Mouse (Mus musculus): ENCODE measurements at regions not wholly inside any gene's neighbourhood (a gene's known extent, or its start where the extent isn't known, plus 50 kb on each side); places are given as distances from the start of the nearest gene placed in this dataset.

- Histone ChIP-seq H3K4me2 (ENCODE audit: low read depth, low read length) (no peak overlapping the region), H3K36me3 (ENCODE audit: insufficient read depth, low read length) (no peaks in the 10 kb centered on the region), H3K9ac (replicated peaks; ENCODE audit: low read length) (no peak overlapping the region), H3K27me3 (ENCODE audit: insufficient read depth, low read length) (no peaks in the 10 kb centered on the region), H3K27ac (no peak overlapping the region), H3K4me1 (ENCODE audit: insufficient read depth, low read length) (no peaks in the 10 kb centered on the region; the same call in 1 of the 2 replicates), H3K4me3 (ENCODE audit: low read length) (no peak overlapping the region), H3K9me3 (ENCODE audit: low read length) (no peaks in the 10 kb centered on the region)
- WGBS: 42% methylated on average over 3 of the region's 3 CpGs
- ATAC-seq (0 out of 2 replicates have a peak, but pooled peaks have one; percentile 32), DNase-seq (ENCODE audit: low spot score) (peak; percentile 49)
- no peak for TF ChIP-seq CTCF (IDR thresholded peaks at IDR 0.05; ENCODE audit: low read depth)
Measured at GRCm38 (mm10) chr11:32913071-32913470, 88.7 kb upstream of the Smim23 start.

GRCm38 (mm10) chr11:32911791-32912190, 87.4 kb upstream of the Smim23 start:
- WGBS: 92% methylated on average over 4 of the region's 4 CpGs

GRCm38 (mm10) chr11:32908723-32909411, 84.5 kb upstream of the Smim23 start:
- no peaks in the 10 kb centered on the region; the same call in 1 of the 2 replicates for H3K4me1 ChIP-seq (ENCODE audit: insufficient read depth, low read length)
- no peaks in the 10 kb centered on the region for H3K9me3 ChIP-seq (ENCODE audit: low read length)
- no peak for ATAC-seq
- H3K4me2 ChIP-seq (ENCODE audit: low read depth, low read length): no peak overlapping the region
- DNase-seq (ENCODE audit: low spot score): peak; percentile 26
- TF ChIP-seq CTCF (IDR thresholded peaks at IDR 0.05; ENCODE audit: low read depth): no peak
- no peak overlapping the region for H3K27ac ChIP-seq
- H3K4me3 ChIP-seq (ENCODE audit: low read length): no peak overlapping the region
- no peaks in the 10 kb centered on the region for H3K36me3 ChIP-seq (ENCODE audit: insufficient read depth, low read length)
- no peak overlapping the region for H3K9ac ChIP-seq (replicated peaks; ENCODE audit: low read length)
- no peaks in the 10 kb centered on the region for H3K27me3 ChIP-seq (ENCODE audit: insufficient read depth, low read length)
- WGBS: 66% methylated on average over 14 of the region's 14 CpGs

More at GRCm38 (mm10) chr11:32911791-32912190, 87.4 kb upstream of the Smim23 start:
- no peak overlapping the region for H3K27ac ChIP-seq
- TF ChIP-seq CTCF (IDR thresholded peaks at IDR 0.05; ENCODE audit: low read depth): no peak
- no peaks in the 10 kb centered on the region for H3K27me3 ChIP-seq (ENCODE audit: insufficient read depth, low read length)
- no peaks in the 10 kb centered on the region for H3K36me3 ChIP-seq (ENCODE audit: insufficient read depth, low read length)
- no peak overlapping the region for H3K4me3 ChIP-seq (ENCODE audit: low read length)
- no peaks in the 10 kb centered on the region; the same call in 1 of the 2 replicates for H3K4me1 ChIP-seq (ENCODE audit: insufficient read depth, low read length)
- DNase-seq (ENCODE audit: low spot score): no peak
- ATAC-seq: no peak
- H3K9ac ChIP-seq (replicated peaks; ENCODE audit: low read length): no peak overlapping the region
- no peak overlapping the region for H3K4me2 ChIP-seq (ENCODE audit: low read depth, low read length)
- no peaks in the 10 kb centered on the region for H3K9me3 ChIP-seq (ENCODE audit: low read length)

GRCm38 (mm10) chr11:32907520-32908233, 83.3 kb upstream of the Smim23 start:
- Histone ChIP-seq H3K27ac (no peak overlapping the region), H3K27me3 (ENCODE audit: insufficient read depth, low read length) (no peaks in the 10 kb centered on the region), H3K36me3 (ENCODE audit: insufficient read depth, low read length) (no peaks in the 10 kb centered on the region), H3K4me1 (ENCODE audit: insufficient read depth, low read length) (no peaks in the 10 kb centered on the region; the same call in 1 of the 2 replicates), H3K4me3 (ENCODE audit: low read length) (no peak overlapping the region), H3K4me2 (ENCODE audit: low read depth, low read length) (no peak overlapping the region), H3K9ac (replicated peaks; ENCODE audit: low read length) (no peak overlapping the region), H3K9me3 (ENCODE audit: low read length) (no peaks in the 10 kb centered on the region)
- ATAC-seq (peak; percentile 43; the same call in 1 of the 2 replicates), DNase-seq (ENCODE audit: low spot score) (no peak)
- 42% methylated on average over 10 of the region's 10 CpGs for WGBS
- TF ChIP-seq CTCF (IDR thresholded peaks at IDR 0.05; ENCODE audit: low read depth): no peak

- no peaks in the 10 kb centered on the region for H3K36me3 ChIP-seq (ENCODE audit: insufficient read depth, low read length)
- H3K9me3 ChIP-seq (ENCODE audit: low read length): no peaks in the 10 kb centered on the region
- no peak for ATAC-seq
- no peak overlapping the region for H3K4me3 ChIP-seq (ENCODE audit: low read length)
- no peak for DNase-seq (ENCODE audit: low spot score)
- no peak for TF ChIP-seq CTCF (IDR thresholded peaks at IDR 0.05; ENCODE audit: low read depth)
- no peaks in the 10 kb centered on the region for H3K27me3 ChIP-seq (ENCODE audit: insufficient read depth, low read length)
- no peak overlapping the region for H3K4me2 ChIP-seq (ENCODE audit: low read depth, low read length)
- no peak overlapping the region for H3K27ac ChIP-seq
- H3K4me1 ChIP-seq (ENCODE audit: insufficient read depth, low read length): no peaks in the 10 kb centered on the region; the same call in 1 of the 2 replicates
- H3K9ac ChIP-seq (replicated peaks; ENCODE audit: low read length): no peak overlapping the region
Measured at GRCm38 (mm10) chr11:32903970-32904369, 79.6 kb upstream of the Smim23 start.

GRCm38 (mm10) chr11:32903389-32903788, 79.0 kb upstream of the Smim23 start:
- 54% methylated on average over 3 of the region's 3 CpGs for WGBS
- Histone ChIP-seq H3K4me2 (ENCODE audit: low read depth, low read length) (no peak overlapping the region), H3K4me1 (ENCODE audit: insufficient read depth, low read length) (no peaks in the 10 kb centered on the region; the same call in 1 of the 2 replicates), H3K9ac (replicated peaks; ENCODE audit: low read length) (no peak overlapping the region), H3K27me3 (ENCODE audit: insufficient read depth, low read length) (no peaks in the 10 kb centered on the region), H3K4me3 (ENCODE audit: low read length) (no peak overlapping the region), H3K9me3 (ENCODE audit: low read length) (no peaks in the 10 kb centered on the region), H3K36me3 (ENCODE audit: insufficient read depth, low read length) (no peaks in the 10 kb centered on the region), H3K27ac (no peak overlapping the region)
- no peak for TF ChIP-seq CTCF (IDR thresholded peaks at IDR 0.05; ENCODE audit: low read depth)
- peak; percentile 60 for DNase-seq (ENCODE audit: low spot score)
- ATAC-seq: peak; percentile 69; the same call in 1 of the 2 replicates
